Comparison of ENCODE assay signal across 9 mouse cellular contexts in the genomic region with DNA sequence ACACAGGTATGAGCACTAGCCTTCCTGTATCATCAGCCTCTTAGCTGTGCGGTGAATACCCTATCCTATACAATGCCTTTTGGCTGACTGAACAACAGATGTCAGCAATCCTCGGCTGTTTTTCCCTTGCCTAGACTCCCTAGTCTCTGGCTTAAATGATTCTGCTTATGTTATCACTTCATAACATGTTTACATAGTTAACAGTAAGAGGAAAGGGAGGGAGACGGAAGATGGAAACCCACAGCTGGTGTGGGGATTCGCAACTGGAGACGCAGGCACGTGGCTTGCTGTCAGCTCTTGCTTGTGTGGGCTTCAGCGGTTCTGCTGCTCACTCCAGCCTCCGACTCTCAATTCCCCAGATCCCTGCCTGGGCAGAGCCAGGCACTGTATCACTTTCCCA.
DNase-seq lines count a peak whose midpoint lies in the region; ATAC-seq and TF ChIP-seq lines count a peak whose summit lies in the region.
"Had no signal": no experiment of that assay in that cellular context is flagged by ENCODE, and none has a peak within 500 bp of the region (broad histone marks: within the 10 kb centered on the region; RNA-seq: fewer than 3 reads in every experiment).

No protein-coding gene starts in this region.

- peak; percentile 57 for ATAC-seq in heart, embryonic 12.5 days (ENCODE audit: insufficient number of reproducible peaks, low FRiP score)
- ATAC-seq in midbrain, postnatal 0 days (ENCODE audit: low FRiP score), result no peak
- ATAC-seq in midbrain, embryonic 13.5 days, result no peak; the same call in 1 of the 2 replicates
- ATAC-seq in heart, embryonic 15.5 days (replicated peaks; ENCODE audit: insufficient number of reproducible peaks, insufficient read depth, low FRiP score, low read depth), result peak; percentile 35; the same call in 1 of the 2 replicates
- ATAC-seq: activated CD4-positive, CD25-positive, alpha-beta regulatory T cell, adult 4 months had no signal

- no peak for TF ChIP-seq CTCF in midbrain, postnatal 0 days (IDR thresholded peaks at IDR 0.05)

- no peaks in the 10 kb centered on the region for H3K36me3 ChIP-seq in heart, embryonic 12.5 days
- H3K36me3 ChIP-seq in midbrain, postnatal 0 days (ENCODE audit: insufficient read depth, low read length), result no peaks in the 10 kb centered on the region
- H3K36me3 ChIP-seq in midbrain, embryonic 13.5 days, result no peaks in the 10 kb centered on the region
- H3K36me3 ChIP-seq in heart, embryonic 15.5 days, result no peaks in the 10 kb centered on the region

- no peak overlapping the region for H3K4me3 ChIP-seq in heart, embryonic 12.5 days
- no peak overlapping the region for H3K4me3 ChIP-seq in midbrain, postnatal 0 days (ENCODE audit: low read depth, low read length)
- H3K4me3 ChIP-seq in midbrain, embryonic 13.5 days (replicated peaks), result no peak overlapping the region
- H3K4me3 ChIP-seq in heart, embryonic 15.5 days, result no peak overlapping the region

- H3K9ac ChIP-seq in heart, embryonic 12.5 days, result no peak overlapping the region
- no peak overlapping the region for H3K9ac ChIP-seq in midbrain, postnatal 0 days (replicated peaks; ENCODE audit: low read length, poor library complexity, severe bottlenecking)
- H3K9ac ChIP-seq in midbrain, embryonic 13.5 days (replicated peaks), result no peak overlapping the region
- H3K9ac ChIP-seq in heart, embryonic 15.5 days, result no peak overlapping the region

- no peak overlapping the region for H3K4me2 ChIP-seq in heart, embryonic 12.5 days
- no peak overlapping the region for H3K4me2 ChIP-seq in midbrain, postnatal 0 days (ENCODE audit: low read depth, low read length, poor library complexity, severe bottlenecking)
- no peak overlapping the region for H3K4me2 ChIP-seq in midbrain, embryonic 13.5 days (replicated peaks)
- H3K4me2 ChIP-seq in heart, embryonic 15.5 days, result no peak overlapping the region

- H3K4me1 ChIP-seq in heart, embryonic 12.5 days (replicated peaks), result peaks cover 12% of the 10 kb centered on the region; the same call in 1 of the 2 replicates
- no peaks in the 10 kb centered on the region for H3K4me1 ChIP-seq in midbrain, postnatal 0 days (ENCODE audit: insufficient read depth, low read length)
- 0 out of 2 replicates have a peak, but pooled peaks cover 5% of the 10 kb centered on the region for H3K4me1 ChIP-seq in midbrain, embryonic 13.5 days (replicated peaks)
- H3K4me1 ChIP-seq in heart, embryonic 15.5 days (replicated peaks), result 0 out of 2 replicates have a peak, but pooled peaks cover 3% of the 10 kb centered on the region

- 47% methylated on average over 8 of the region's 8 CpGs for WGBS in heart, embryonic 12.5 days
- 70% methylated on average over 8 of the region's 8 CpGs for WGBS in midbrain, postnatal 0 days
- WGBS in midbrain, embryonic 13.5 days, result 77% methylated on average over 8 of the region's 8 CpGs
- WGBS in heart, embryonic 15.5 days, result 40% methylated on average over 8 of the region's 8 CpGs

- H3K9me3 ChIP-seq in heart, embryonic 12.5 days (replicated peaks), result no peaks in the 10 kb centered on the region
- H3K9me3 ChIP-seq in midbrain, postnatal 0 days (ENCODE audit: low read length), result no peaks in the 10 kb centered on the region
- H3K9me3 ChIP-seq in midbrain, embryonic 13.5 days, result no peaks in the 10 kb centered on the region
- no peaks in the 10 kb centered on the region; the same call in 1 of the 2 replicates for H3K9me3 ChIP-seq in heart, embryonic 15.5 days (replicated peaks)

- no peak overlapping the region for H3K27ac ChIP-seq in heart, embryonic 12.5 days (ENCODE audit: poor library complexity, severe bottlenecking)
- no peak overlapping the region for H3K27ac ChIP-seq in midbrain, postnatal 0 days (ENCODE audit: low read depth, low read length)
- H3K27ac ChIP-seq in midbrain, embryonic 13.5 days, result no peak overlapping the region
- H3K27ac ChIP-seq in heart, embryonic 15.5 days, result no peak overlapping the region

- no peak for DNase-seq in heart, adult 8-10 months (ENCODE audit: low spot score)
- DNase-seq in midbrain, postnatal 0 days (ENCODE audit: low spot score), result peak; percentile 32
- peak; percentile 6 to 57 for DNase-seq in lung, postnatal 4 days
- DNase-seq in cerebellum, adult 11 months, result no peak
- no peak for DNase-seq in thymus, postnatal 10 days (ENCODE audit: low spot score in 2 of 2)

- no peaks in the 10 kb centered on the region for H3K27me3 ChIP-seq in heart, embryonic 12.5 days (replicated peaks)
- no peaks in the 10 kb centered on the region for H3K27me3 ChIP-seq in midbrain, postnatal 0 days (ENCODE audit: insufficient read depth, low read length)
- no peaks in the 10 kb centered on the region for H3K27me3 ChIP-seq in midbrain, embryonic 13.5 days
- no peaks in the 10 kb centered on the region for H3K27me3 ChIP-seq in heart, embryonic 15.5 days

Comparison
In these comparisons a context has a peak if more than half of its experiments do, and no peak if none do; other contexts are left out.
1. ATAC-seq: peak in heart, embryonic 12.5 days (single experiment) and heart, embryonic 15.5 days (single experiment); none in midbrain, postnatal 0 days (single experiment) and midbrain, embryonic 13.5 days (single experiment).
2. DNase-seq: peak in midbrain, postnatal 0 days (single experiment) and lung, postnatal 4 days (2 of 2); none in heart, adult 8-10 months (single experiment), cerebellum, adult 11 months (single experiment) and thymus, postnatal 10 days (0 of 2).